Mouse (Mus musculus) liver, adult 2 months (tissue): ENCODE data around the gene Zfp704. TPM values are rescaled to one million over a fixed set of nuclear protein-coding genes. Genes with fewer than 3 reads are reported as not detected.

Experiments
- DNase-seq: peaks from one replicate; pipeline ENCODE4 v3.0.0-alpha.2; 2011; ENCODE audit warnings: low read depth, low spot score; ENCODE audit errors: extremely low read depth
- H3K27ac ChIP-seq: fragments of 200-500 bp; replicated peaks from 2 replicates; pipeline ENCODE4 v1.5.1; 2012; ENCODE audit warnings: low read depth, mild to moderate bottlenecking, control low read depth, inconsistent platforms, low read length; ENCODE audit not compliant: insufficient read depth
- H3K27me3 ChIP-seq: fragments of 200-500 bp; 2 replicates; pipeline ENCODE4 v1.6.1; 2012; ENCODE audit warnings: mild to moderate bottlenecking, moderate library complexity, low read length, inconsistent platforms; ENCODE audit not compliant: control insufficient read depth, insufficient read depth
- H3K36me3 ChIP-seq: fragments of 200-500 bp; 2 replicates; pipeline ENCODE4 v1.6.1; 2012; ENCODE audit warnings: low read length, inconsistent platforms; ENCODE audit not compliant: control insufficient read depth, insufficient read depth
- H3K4me1 ChIP-seq: fragments of 200-500 bp; 2 replicates; pipeline ENCODE4 v1.6.1; 2011; ENCODE audit warnings: low read length; ENCODE audit not compliant: control insufficient read depth, insufficient read depth
- H3K4me3 ChIP-seq: fragments of 200-500 bp; 2 replicates; pipeline ENCODE4 v1.5.1; 2011; ENCODE audit warnings: low read depth, mild to moderate bottlenecking, control low read depth, low read length, moderate library complexity; ENCODE audit not compliant: insufficient read depth
- H3K79me2 ChIP-seq: fragments of 200-500 bp; 2 replicates; pipeline ENCODE4 v1.6.1; 2012; ENCODE audit warnings: inconsistent platforms, mild to moderate bottlenecking, low read length, moderate library complexity; ENCODE audit not compliant: control insufficient read depth, insufficient read depth
- H3K9ac ChIP-seq: fragments of 200-500 bp; 2 replicates; pipeline ENCODE4 v1.6.1; 2012; ENCODE audit warnings: low read depth, mild to moderate bottlenecking, control low read depth, inconsistent platforms, low read length
- CTCF ChIP-seq: fragments of 200-500 bp; IDR thresholded peaks from 2 replicates; pipeline ENCODE4 v1.5.1; 2011; ENCODE audit warnings: low read depth, low read length, control low read depth
- POLR2A ChIP-seq: fragments of 200-500 bp; IDR thresholded peaks from 2 replicates; pipeline ENCODE4 v1.6.1; 2011; ENCODE audit warnings: low read length, control low read depth; ENCODE audit not compliant: insufficient read depth; ENCODE audit errors: extremely low read depth
- WGBS: fragments of 180-500 bp; shearing (Covaris S2); methylation state at CpG from one replicate; pipeline ENCODE4 v1.1.7; 2018; 5-methylcytosine and 5-hydroxymethylcytosine counted together
- polyA plus RNA-seq: library from polyadenylated mRNA; depleted of rRNA; stranded (reverse); fragments of >200 nt; gene quantifications from 2 replicates; pipeline ENCODE4 v1.2.3, GENCODE M21; 2012
- total RNA-seq: library from RNA; depleted of rRNA; stranded (reverse); fragments of >200 nt; gene quantifications from 2 replicates; pipeline ENCODE4 v1.2.3, GENCODE M21; 2014

The Zfp704 gene
- total and polyA plus RNA-seq, 2 experiments = 1.3 to 3.2 TPM

DNA sequence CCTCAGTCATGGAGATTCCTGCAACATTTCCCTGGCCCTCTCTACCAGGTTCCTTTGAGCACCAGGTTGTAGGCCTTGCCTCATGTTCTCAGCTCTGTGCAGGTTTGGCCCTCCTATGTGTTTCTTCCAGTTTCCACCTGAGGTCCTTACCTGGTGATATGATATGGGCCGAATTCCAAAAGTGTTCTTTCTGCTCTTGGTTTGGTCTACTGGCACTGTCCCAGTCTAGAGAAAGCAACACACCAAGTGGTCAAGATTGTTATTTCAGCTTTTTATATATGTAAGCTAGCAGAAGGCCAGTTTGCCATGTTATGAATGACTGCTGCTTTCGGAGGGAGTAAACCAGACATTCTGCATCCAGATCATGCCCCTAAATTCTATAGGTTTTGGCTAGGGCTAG is 541 bp upstream of the Zfp704 start:
- no peak overlapping the region for H3K9ac ChIP-seq
- no peak overlapping the region for H3K4me3 ChIP-seq
- no peaks in the 10 kb centered on the region for H3K36me3 ChIP-seq
- no peak for TF ChIP-seq POLR2A
- TF ChIP-seq CTCF = no peak
- WGBS = 86% methylated on average over 2 of the region's 2 CpGs
- H3K4me1 ChIP-seq = no peaks in the 10 kb centered on the region
- no peak overlapping the region for H3K27ac ChIP-seq
- no peaks in the 10 kb centered on the region for H3K27me3 ChIP-seq
- DNase-seq = no peak
- no peaks in the 10 kb centered on the region; the same call in 1 of the 2 replicates for H3K79me2 ChIP-seq

DNA sequence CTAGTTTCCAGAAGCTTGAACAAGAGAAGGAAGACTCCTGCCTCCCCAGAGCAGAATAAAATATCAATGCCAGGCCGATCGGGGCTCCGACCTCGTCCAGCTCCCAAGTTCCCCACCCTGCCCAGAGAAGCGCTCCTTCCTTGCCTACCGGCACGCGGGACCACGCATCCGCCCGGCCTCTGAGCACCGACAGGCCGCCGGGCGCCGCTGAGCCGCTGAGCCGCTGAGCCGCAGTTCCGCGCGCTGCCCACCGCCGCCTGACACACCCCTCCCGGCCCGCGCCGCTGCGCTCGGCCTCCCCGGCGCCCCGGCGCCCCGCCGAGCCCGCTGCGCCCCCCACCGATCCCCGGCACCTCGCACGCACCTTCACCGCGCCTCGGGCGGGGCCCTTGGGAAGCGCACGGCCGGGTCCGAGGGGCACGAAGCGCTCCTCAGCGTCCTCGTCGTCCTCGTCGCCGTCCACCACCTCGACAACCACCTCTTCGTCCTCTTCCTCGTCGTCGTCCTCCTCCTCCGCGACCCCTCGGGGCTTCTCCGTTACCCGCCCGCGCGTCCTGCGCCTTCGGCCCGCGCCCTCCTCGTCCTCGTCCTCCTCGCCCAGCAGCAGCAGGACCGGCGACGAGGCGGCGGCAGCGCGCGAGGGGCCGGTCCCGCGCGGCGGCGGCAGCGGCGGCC is 842 bp downstream of the Zfp704 start:
- no peak for DNase-seq
- no peaks in the 10 kb centered on the region for H3K4me1 ChIP-seq

DNA sequence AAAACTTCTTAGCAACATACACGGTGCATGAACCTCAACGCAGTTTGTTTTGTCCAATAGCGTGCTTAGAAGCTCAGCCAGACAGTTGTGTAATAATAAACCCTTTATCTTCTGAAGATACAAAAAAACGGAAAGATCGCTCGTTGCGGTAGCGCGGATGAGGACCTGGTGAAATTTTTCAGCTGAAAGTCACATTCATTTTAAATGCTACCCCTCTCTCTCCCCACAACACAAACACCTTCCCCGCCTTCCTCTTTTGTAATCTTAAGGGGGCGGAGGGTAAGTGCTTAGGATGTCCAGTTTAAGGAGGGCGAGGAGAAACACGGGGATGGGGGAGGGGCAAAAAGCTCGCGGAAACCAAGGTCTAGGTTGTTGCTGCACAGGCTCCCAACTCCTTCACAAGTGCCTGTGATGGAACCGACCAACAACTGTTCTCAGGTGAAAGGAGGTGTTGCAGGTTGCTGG is 1.4 kb downstream of the Zfp704 start:
- H3K4me1 ChIP-seq = no peaks in the 10 kb centered on the region
- peak overlapping the region; percentile 94 for H3K4me3 ChIP-seq
- no peaks in the 10 kb centered on the region; the same call in 1 of the 2 replicates for H3K79me2 ChIP-seq
- H3K36me3 ChIP-seq = no peaks in the 10 kb centered on the region
- TF ChIP-seq POLR2A = no peak
- TF ChIP-seq CTCF = no peak
- H3K9ac ChIP-seq = peak overlapping the region; percentile 90
- 1% methylated on average over 16 of the region's 16 CpGs for WGBS
- H3K27me3 ChIP-seq = no peaks in the 10 kb centered on the region
- DNase-seq = peak; percentile 88
- no peak overlapping the region for H3K27ac ChIP-seq

More for the DNA sequence above, 842 bp downstream of the Zfp704 start:
- Histone ChIP-seq H3K27ac (no peak overlapping the region), H3K36me3 (no peaks in the 10 kb centered on the region), H3K9ac (peak overlapping the region; percentile 90), H3K79me2 (no peaks in the 10 kb centered on the region; the same call in 1 of the 2 replicates), H3K4me3 (peak overlapping the region; percentile 94), H3K27me3 (no peaks in the 10 kb centered on the region)
- under 1% methylated on average over 92 of the region's 94 CpGs for WGBS
- TF ChIP-seq CTCF (no peak), POLR2A (no peak)

DNA sequence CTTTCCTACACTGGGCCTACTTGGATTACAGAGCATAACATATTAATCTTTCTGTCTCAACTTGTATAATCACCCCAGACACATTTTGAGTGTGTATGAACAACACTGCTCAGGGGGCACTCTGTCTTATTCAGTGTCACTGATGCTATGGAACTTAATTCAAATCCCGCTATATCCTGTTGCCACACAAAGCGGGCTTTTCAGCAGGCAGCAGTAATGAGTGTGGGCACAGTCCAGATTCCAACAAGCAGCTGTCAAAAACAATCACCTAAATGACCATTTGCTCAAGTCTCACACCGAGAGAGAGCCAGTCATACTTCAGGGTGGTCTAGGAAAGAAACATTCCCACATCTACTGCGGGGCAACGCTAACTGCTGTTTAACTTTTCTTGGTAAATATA is 2.2 kb downstream of the Zfp704 start:
- no peaks in the 10 kb centered on the region for H3K4me1 ChIP-seq
- H3K4me3 ChIP-seq = no peak overlapping the region
- no peak for DNase-seq

DNA sequence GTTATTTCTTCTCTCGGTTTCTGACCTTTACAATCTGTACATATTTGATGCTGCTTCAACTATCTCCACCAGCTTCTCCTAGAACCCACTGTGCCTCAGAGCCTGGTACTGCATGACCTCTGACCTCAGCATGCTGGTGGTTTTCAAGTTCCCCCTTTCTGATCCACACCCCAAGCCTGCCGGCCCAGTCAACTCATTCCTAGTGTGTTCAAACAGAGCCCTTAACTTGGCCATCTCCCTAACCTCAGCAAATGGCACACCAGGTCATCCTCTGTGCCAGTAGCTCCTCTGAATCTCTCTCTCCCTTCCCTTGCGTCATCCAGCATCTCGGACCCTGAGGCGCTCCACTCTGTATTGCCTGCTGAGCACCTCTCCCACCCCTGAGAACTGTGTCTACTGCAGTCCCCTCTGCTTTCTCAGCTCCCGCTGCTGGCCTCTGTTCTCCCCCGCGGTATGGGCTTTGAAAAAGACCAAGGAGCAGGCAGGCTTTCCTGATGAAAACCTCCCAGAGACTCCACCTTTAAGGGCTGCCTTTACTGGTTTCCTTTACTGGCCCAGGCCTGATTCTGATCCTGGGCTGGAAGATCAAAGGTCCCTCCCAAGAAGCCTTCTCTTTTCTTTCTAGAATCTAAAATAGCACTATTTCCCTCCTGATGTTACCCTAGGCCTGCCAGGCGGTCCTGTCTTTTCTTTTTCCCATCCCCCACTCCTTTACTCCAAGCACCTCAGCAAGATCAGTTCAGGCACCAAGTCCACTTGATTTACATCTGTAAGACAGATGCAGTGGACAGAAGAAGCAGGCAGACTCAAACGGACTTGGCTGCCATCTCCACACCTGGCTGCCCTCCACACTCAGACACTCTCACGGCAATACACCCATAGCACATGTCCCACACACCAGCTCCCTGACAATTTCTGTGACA is 3.8 kb downstream of the Zfp704 start:
- H3K27me3 ChIP-seq = no peaks in the 10 kb centered on the region
- whole genome bisulfite sequencing = 72% methylated on average over 11 of the region's 11 CpGs
- H3K4me3 ChIP-seq = no peak overlapping the region
- TF ChIP-seq CTCF (no peak), POLR2A (no peak)
- no peaks in the 10 kb centered on the region; the same call in 1 of the 2 replicates for H3K79me2 ChIP-seq
- no peak for DNase-seq
- H3K36me3 ChIP-seq = no peaks in the 10 kb centered on the region
- H3K4me1 ChIP-seq = no peaks in the 10 kb centered on the region
- no peak overlapping the region for H3K9ac ChIP-seq
- no peak overlapping the region for H3K27ac ChIP-seq

More for the DNA sequence above, 2.2 kb downstream of the Zfp704 start:
- H3K79me2 ChIP-seq = no peaks in the 10 kb centered on the region; the same call in 1 of the 2 replicates
- H3K36me3 ChIP-seq = no peaks in the 10 kb centered on the region
- H3K27ac ChIP-seq = no peak overlapping the region
- no peaks in the 10 kb centered on the region for H3K27me3 ChIP-seq
- H3K9ac ChIP-seq = no peak overlapping the region
- no peak for TF ChIP-seq POLR2A
- TF ChIP-seq CTCF = no peak
- WGBS = 86% methylated on average over 5 of the region's 5 CpGs
